Mouse (Mus musculus) heart, adult 2 months (tissue): ENCODE results near the gene Dhx9.

Experiments used
- CTCF ChIP-seq: fragments of 200-600 bp; IDR thresholded peaks from 2 replicates; pipeline ENCODE4 v1.8.1; 2022; ENCODE audit warnings: antibody characterized with exemption, mild to moderate bottlenecking, moderate library complexity
- EP300 ChIP-seq: fragments of 200-500 bp; IDR thresholded peaks from 2 replicates; pipeline ENCODE4 v1.6.1; 2011; ENCODE audit warnings: low read depth, low read length, control low read depth; ENCODE audit not compliant: insufficient read depth
- POLR2A ChIP-seq: fragments of 200-500 bp; IDR thresholded peaks from 2 replicates; pipeline ENCODE4 v1.6.1; 2011; ENCODE audit warnings: mild to moderate bottlenecking, low read depth, low read length, control low read depth; ENCODE audit not compliant: insufficient read depth

GRCm38 (mm10) chr1:153491822-153492221 is 4.4 kb upstream of the Dhx9 start:
- TF ChIP-seq POLR2A (no peak), EP300 (no peak), CTCF (no peak)
